Mouse (Mus musculus): Measurements from ENCODE around the gene Nars2. TPM values are rescaled to one million over a fixed set of nuclear protein-coding genes. Genes with fewer than 3 reads are reported as not detected.
A peak's percentile ranks its signal among the peaks of the same experiment; 100 is the strongest.
"Not testable (repeated sequence)": the region's sequence is repeated elsewhere in the genome, so short reads cannot be mapped to it uniquely, and the experiment has no call there.

Gene Nars2
- total RNA-seq (2022), result 10 to 100 TPM; 20.5 to 30.9 (median 24.3) TPM

DNA sequence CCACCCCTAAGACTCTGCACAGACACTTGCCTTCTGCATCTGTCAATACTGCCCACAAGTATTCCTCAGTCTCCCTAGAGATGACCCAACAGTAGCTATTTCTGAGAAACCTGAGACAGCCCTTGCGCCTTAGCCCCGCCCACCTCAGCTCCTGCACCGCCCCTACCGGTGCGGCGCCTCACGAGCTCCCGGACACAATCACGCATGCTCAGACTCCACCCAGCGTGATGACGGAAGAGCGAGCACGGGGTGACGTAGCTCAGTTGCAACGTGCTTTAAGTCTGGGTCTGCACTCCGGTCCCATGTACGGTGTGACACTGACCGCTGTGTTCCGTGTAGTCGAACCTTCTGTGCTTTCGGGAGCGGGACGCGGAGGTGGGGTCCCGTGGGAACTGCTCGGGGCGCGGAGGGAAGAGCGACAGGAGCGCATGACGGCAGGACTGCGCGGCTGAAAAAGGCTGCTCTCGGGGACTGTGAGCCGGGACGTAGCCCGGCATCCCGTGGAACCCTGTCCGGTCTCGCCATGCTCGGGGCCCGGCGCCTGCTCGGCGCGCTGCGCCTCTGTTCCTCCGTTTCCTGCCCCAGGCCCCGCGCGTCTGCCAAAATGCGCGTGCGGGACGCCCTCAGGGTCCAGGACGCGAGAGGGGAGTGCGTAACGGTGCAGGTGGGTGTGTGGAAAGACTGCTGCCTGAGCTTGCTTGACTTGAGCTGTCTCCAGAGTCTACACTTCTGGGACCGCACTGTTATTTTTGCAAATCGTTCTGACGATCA, at the start of gene Nars2:
Gene Nars2, plus strand, starts transcription at position 225 of the 771 bp plus-strand sequence.
- peak; percentile 90 for DNase-seq

DNA sequence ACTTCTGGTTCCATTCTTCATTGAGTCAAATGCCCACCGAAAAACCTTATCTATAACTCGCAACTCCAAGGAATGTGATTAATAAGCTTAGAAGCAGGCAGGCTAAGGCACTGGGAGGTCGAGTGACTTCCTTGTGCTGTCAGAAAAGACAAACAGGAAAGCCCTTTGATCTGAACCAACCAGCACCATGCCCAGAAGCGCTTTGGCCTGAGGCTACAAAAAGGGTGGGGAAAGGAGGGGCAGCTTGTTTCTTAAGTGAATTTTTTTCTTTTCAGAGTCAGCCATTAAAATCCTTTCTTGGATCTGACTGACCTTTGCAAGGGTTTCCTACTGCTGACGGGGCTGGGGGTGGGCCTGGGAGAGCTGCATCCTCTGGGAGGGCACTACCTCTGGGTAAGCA, 49.1 kb upstream of the Nars2 start:
- DNase-seq, result no peak

DNA sequence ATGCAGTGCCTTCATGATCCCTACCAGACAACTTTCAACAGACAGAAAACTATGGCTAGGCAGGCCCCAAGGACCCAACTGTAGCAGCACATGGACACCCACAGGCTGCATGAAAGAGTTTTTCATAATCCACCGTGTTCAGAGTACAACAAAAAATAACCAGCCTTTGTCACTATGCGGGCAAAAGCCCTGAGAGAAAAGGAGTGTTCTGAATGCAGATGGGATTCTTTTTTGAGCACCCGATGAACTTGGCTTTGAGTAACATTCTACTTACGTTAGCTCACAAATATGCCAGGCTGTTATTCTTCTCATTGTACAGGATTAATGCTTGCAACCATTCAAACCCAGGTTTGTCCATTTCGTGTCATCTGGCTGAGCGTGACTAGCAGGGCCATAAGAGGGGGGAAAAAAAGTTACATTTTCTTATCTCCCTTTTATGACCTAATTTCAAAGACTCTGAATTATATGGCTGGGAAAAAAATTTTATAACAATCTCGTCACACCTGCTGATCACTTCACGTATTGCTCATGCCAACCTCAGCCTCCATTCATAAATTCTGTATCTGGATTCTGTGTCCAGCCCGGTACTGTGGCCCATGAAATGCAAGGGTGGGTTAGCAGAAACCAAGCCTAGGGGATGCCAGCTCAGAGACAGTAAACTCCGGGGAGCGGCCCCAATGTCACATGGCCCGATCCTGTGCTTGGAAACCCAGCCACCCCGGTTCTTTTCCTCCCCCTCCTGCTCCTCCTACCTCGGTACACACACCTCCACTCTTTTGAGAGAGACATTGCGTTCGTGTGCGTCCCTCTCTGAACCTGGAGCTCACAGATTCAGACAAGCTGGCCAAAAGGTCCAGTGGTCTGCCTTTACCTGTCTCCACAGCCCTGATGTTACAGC, 48.0 kb upstream of the Nars2 start:
- DNase-seq, result no peak

DNA sequence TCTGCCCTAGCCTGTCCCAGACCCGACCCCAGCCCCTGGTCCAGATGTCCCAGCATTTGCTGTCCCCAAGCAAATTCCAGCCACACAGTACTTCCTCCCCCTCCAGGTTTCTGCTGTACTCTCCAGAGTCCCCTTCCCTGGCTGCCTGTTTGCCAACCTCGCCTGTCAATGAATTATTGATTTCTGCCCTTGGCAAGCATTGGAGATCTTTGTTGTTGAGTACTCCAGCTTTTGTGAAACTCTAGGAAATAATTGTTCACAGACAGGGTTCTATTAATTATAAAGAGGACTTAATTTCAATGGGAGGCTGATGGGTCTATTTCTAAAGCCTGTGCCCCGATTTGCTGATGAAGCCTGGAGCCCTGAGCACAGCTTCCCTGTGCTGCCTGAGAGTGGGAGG, 46.9 kb upstream of the Nars2 start:
- no peak for DNase-seq

DNA sequence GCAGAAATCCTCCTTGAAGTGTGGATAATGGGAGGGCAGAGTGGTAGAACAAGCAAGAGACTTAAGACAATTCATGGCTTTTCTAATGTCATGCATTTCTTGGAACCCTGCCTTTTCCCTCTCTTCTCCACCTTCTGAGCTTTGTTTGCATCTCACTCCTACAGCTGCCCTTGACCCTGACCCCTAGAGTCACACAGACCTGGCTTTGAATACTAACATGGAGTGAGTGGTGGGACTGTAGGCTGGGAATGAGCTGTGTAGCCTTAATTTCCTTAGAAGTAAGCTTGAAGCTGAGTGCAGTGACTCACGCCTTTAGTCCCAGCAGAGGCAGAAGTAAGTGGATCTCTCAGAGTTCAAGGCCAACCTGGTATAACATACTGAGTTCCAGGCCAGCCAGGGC, 46.4 kb upstream of the Nars2 start:
- DNase-seq, result no peak

DNA sequence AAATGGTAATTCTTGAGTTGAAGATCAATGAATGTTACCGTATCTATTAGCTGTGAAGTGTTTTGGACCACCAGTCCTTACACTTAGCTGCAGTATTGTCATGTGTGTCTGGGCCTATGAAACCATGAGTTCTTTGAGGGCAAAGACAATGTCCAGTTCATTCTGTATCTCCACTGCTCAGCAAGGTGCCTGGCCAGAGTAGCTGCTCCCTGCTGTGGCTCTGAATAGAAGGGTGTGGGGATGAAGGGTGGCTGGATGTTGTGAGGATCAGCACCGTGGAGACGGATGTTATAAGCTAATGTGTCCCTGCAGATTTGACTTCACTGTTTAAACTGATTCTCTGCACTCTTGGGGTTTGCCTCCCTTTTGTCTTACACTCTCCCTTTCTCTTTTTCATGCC, 45.9 kb upstream of the Nars2 start:
- no peak for DNase-seq

DNA sequence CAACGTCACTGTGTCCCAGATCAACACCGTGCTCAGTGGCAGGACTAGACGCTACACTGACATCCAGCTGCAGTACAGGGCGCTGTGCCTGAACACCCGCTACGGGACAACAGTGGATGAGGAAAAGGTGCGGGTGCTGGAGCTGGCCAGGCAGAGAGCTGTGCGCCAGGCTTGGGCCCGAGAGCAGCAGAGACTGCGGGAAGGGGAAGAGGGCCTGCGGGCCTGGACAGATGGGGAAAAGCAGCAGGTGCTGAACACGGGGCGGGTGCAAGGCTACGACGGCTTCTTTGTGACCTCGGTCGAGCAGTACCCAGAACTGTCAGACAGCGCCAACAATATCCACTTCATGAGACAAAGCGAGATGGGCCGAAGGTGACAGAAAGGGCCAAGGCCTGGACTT, 45.1 kb upstream of the Nars2 start:
- DNase-seq, result no peak

DNA sequence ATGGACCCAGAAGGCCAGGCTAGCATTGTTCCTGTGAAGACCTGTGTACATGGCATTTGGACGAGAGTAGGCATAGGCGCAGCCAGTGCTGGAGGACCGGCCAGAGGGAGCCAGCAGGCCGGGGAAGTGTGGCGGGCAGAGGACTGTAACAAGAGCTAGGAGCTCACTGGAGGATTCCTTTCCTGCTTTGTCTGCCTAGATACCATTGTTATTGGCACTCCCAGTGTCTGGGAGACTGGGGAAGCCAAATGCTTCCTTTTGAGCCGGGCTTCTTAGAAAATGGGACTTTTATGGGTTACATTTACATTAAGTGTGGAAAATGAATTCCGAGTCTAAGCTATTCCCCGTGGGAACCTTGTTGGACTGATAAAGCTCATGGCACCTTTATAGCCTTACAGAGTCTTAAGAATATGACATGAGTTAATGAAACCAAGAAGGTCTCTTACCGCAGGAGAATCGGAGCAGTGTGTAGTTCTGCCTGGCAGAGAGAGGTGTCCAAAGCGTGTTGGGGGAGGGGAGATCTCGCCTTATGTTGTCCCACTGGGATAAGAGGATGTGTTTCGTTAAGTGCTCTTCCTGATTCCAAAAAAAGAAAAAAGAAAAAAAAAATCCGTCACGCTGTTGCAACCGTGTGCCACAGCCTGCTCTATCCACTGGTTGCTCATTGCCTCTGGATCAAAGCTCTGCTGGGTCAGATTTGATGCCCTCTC, 43.2 kb upstream of the Nars2 start:
- no peak for DNase-seq

DNA sequence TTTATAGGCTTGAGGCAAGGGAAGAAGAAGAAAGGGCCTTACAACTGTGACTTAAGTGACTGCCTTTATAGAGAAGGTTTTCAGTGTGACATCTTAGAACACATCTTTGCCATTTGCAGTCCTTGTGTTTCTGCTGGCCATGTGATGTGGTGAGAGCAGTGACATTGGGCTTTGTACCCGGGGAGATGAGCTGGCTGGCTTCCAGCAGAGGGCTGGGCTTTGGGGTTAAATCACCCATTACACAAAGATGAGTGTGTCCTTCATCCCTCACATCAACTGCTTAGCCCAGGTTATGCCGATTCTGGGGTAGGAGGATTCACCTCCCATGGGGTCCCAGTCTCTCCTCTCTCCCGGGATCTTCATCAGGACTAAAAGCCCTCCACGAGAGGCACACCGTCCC, 41.4 kb upstream of the Nars2 start:
- DNase-seq, result peak; percentile 57

DNA sequence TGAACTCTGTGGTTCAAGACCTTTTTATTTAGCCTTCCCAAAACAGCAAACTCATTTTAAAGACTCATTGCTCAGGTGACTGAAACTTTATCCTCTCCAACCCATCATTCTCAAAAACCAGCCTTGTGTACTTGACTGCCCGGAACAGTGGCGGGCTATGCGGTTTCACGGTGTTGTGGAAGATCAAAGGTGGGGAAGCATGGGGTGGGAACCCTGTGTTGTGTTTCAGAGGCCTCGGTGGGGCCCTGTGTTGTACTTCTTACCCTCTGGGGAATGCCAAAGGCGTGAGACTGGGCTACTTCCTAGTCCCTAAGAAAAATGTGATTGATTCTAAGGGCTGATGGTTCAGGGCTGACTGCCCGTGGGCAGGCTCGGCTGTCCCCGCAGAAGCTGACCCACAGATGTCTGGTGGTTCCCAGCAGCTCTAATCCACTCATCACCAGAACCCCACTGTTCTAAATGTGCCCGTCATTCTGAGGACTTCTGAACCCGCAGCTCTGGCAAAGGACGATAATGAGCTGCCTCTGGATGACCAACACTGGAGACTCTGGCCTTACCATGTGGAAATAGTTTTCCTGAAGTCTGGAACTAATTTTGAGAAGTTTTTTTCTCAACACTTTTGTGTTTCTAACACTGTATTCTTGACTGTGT, 40.9 kb upstream of the Nars2 start:
- no peak for DNase-seq

DNA sequence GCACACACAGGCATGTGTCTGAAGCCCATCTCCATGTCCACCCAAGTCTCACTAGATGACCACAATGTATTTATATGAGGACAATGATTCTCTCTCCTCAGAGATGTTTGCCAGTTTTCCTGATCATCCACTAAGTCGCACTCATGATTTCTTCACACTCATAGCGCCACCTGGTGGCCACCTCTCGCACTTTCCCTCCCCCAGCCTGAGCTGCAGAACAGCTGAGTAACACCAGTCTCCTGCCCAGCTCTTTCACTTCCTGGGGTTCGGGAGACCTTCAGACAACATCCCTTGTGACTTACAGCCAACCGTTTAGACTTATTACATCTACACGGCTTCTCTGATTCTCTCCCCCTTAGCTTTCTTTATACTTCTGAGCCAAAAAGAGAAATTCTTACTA, 37.3 kb upstream of the Nars2 start:
- DNase-seq, result peak; percentile 61

DNA sequence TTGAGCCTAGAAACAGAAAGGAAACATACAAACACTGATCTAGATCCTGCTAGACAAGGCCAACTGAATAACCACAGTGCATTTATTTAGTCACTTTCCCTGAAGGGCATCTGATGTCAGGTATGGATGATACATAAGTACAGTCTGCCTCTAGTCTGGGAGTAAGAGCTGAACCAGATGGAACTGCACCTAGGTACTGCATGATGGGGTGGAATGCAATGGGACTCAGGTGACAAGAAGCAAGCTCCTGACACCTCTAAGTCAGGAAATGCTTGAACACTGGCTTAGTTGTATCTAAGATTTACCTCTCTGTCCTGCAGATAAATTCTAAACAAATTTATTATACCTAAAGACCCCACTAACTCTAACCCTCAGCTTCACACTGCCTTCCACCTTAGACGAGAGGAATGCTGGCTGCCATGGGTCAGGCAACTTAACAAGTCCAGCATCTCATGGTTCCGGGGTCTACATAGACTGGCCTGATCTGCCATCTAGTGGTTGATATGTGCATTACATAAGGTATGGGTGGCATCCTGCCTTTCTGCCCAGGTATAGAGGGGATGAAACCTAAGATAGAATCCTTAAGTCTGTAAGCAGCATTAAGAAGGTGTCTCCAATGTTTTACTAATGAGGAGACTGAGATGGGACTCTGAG, 35.7 kb upstream of the Nars2 start:
- DNase-seq, result no peak

DNA sequence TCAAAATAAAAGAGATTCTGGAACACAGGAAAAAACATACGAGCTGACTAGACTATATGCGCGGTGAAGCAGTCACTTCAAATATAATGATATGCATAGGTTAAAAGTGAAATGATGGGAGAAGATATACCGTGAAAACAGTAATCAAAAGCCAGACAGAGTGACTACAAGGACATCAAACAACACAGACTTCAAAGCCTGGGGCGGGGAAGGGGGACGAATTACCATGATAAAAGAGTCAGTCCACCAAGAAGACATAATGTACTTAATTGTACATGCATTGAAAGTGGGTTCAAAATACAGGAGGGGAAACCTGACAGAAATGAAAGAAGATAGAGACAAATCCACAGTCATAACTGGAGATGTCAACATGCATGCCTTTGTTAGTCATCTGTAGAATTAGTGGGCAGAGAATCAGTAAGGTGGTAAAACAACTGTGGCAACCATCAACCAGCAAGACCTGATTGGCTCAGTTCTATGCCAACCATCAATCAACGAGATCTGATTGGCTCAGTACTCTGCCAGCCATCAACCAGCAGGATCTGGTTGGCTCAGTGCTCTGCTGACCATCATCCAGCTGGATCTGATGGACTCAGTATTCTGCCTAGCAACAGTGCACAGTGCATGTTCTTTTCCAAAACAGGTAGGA, 30.7 kb upstream of the Nars2 start:
- DNase-seq, result no peak

DNA sequence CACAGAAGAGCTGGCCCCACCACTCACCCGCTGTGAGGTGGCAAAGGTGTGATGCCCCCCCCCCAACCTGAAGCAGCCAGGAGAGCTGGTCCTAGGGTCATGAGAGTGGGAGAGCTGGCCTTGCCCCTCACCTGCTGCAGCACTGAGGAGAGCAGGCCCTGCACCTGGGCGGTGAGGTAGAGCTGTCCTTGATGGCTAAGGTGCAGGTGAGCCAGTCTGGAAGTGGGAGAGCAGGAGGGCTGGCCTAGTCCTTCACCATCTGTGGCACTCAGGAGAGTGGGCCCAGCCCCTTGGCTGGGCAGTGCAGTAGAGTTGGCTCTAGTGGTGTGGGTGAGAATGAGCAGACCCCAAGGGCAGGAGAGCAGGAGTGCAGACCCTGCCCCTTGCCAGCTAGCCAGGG, 28.4 kb upstream of the Nars2 start:
- no peak for DNase-seq

DNA sequence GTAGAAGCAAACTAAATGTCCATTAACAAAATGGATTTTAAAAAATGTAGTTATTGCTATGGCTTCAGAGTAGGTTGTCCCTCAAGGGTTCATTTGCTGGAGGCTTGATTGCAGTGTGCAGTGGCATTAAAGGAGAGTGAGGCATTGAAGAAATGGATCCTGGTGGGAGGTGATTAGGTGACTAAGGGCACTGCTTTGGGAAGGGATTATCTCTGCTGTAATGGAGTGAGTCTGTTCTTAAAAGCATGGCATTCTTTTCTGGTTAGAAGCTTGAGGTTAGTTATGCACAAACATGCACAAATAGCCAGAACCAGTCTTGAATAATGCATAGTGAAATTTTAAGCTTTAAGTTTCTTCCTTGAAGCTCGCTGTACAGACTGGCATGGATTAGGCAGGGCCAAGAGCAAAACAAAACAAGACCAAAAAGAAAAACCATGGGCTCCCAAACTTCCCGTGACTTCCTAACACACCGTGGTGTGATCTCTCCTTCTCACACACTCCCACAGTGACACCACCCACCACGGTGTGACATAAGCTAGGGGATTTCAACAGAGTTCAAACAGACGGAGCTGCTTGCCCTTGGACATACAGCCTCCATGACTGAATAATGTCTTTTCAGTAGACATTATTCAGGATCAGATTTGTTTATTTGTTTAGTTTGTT, 7.5 kb upstream of the Nars2 start:
- no peak for DNase-seq

DNA sequence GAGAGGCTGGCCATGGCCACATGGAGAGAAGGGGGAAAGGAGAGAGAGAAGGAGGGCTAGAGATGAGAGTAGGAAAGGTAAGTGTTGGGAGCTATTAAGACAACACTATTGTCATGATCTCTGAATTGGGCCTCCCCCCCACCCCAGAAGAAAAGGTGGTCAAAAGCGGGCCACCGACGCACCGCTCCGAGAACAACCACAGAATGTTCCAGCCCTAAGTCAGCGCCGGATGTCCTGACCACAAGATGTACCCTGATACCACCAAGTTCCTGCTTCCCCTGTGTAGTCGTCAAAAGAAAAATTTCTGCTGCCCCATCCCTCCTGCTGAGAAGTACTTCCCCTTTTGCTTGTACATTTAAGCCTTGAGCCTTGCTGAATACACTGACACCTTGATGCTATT, 4.8 kb upstream of the Nars2 start:
- DNase-seq, result not testable (repeated sequence)

DNA sequence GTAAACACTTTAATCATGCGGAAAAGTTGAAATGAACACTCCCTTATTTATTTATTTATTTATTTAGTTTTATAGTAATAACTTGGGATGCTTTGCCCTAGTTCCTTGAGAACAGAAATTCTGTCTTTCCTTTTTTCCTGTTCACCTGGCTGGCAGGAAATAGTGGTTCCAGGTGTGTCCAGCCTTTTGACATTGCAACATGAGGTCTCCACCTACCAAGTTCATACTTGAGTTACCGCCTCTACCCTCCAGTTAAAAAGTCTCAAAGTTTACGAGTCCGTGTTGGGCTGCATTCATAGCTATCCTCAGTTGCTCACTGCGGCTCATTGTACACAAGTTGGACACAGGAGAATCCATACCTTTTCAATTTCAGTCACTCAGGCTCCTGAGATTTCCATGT, 789 bp downstream of the Nars2 start:
- DNase-seq, result no peak

DNA sequence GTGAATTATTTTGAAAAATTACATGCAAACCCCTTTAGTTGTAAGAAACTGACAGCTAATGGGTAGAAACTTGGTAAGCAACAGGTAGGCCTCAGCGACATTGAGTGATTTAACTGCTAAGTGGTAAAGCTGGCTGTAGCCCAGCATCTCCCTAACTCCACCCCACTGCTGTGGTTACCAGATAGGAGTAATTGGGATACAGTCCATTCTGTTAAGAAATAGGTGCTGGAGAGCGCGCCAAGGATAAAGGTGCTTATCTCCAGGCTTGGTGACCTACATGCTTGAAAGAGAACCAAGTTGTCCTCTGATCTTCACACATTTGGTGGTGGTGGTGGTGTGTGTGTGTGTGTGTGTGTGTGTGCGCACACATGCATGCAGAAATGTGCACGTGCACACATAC, 7.9 kb downstream of the Nars2 start:
- no peak for DNase-seq

DNA sequence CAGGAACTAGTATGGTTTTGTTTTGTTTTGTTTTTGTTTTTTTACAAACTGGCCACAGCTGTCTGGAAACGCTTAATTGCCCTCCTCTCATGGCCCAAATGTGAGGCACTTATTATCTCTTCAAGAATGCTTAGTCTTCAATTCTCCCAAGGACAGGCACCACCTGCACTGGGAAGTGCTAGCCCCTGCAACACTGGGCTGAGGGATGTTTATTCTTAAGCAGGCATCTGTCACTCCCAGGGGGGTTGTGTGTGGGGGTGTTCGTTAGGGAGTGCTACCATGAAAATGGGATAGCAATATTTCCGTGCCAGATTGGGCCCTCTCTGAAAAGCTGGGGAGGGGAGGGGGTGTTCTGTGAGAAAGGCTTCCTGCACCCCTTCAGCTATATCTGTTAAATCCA, 15.9 kb downstream of the Nars2 start:
- DNase-seq, result no peak

DNA sequence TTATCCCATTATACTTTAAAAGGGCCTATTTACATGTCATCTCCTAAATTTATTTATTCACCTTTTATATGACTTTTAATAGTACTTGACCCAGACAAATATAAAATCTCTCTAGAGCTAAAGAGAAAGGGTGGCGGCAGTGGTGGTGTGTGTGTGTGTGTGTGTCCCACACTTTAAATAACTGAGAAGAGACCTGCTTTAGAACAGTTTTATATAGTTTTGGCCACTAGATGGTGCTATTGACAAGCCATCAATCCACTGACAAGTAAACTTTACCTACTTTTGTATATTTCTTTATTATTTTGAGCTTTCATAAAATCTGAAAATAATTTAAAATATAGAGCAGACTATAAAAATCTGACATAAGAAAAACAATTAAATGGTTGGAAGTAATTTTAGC, 19.1 kb downstream of the Nars2 start:
- no peak for DNase-seq
